Mouse (Mus musculus) MEL (cell line): Measurements from ENCODE around the gene Tc2n. TPM values are rescaled to one million over a fixed set of nuclear protein-coding genes. Genes with fewer than 3 reads are reported as not detected.
"Not testable (repeated sequence)": the region's sequence is repeated elsewhere in the genome, so short reads cannot be mapped to it uniquely, and the experiment has no call there.

Experiments used
- DNase-seq: peaks from one replicate; pipeline ENCODE4 v3.0.0; 2011; ENCODE audit warnings: low read depth, low spot score
- H3K27ac ChIP-seq: 2 replicates; pipeline ENCODE4 v1.5.1; 2012; ENCODE audit warnings: low read depth, mild to moderate bottlenecking, control low read depth, low read length, moderate library complexity; ENCODE audit not compliant: control insufficient read depth
- H3K27me3 ChIP-seq, 2 experiments: fragments of 150-350 bp in 1 of 2; sonication (generic) in 1 of 2; 2 replicates each; pipeline ENCODE4 v1.6.1; 2012; ENCODE audit warnings: low read length in 2 of 2, mild to moderate bottlenecking in 2 of 2, improper control_type of control experiment in 1 of 2, moderate library complexity in 1 of 2; ENCODE audit not compliant: insufficient read depth in 2 of 2, control insufficient read depth in 1 of 2
- H3K36me3 ChIP-seq, 2 experiments: 2 replicates each; pipeline ENCODE4 v1.6.1; 2012 to 2014; ENCODE audit warnings: low read length in 2 of 2, improper control_type of control experiment in 1 of 2, inconsistent platforms in 1 of 2, mild to moderate bottlenecking in 1 of 2; ENCODE audit not compliant: insufficient read depth in 2 of 2, control insufficient read depth in 1 of 2
- H3K4me1 ChIP-seq, 2 experiments: fragments of 150-350 bp in 1 of 2; sonication (generic) in 1 of 2; 2 replicates each; pipeline ENCODE4 v1.6.1; 2012; ENCODE audit warnings: low read length in 2 of 2, improper control_type of control experiment in 1 of 2, mild to moderate bottlenecking in 1 of 2; ENCODE audit not compliant: insufficient read depth in 2 of 2, control insufficient read depth in 1 of 2
- H3K4me3 ChIP-seq, 2 experiments: fragments of 150-350 bp in 1 of 2; sonication (generic) in 1 of 2; 2 replicates each; pipeline ENCODE4 v1.5.1; 2012; ENCODE audit warnings: low read depth in 2 of 2, low read length in 2 of 2, mild to moderate bottlenecking in 2 of 2, moderate library complexity in 2 of 2, control low read depth in 1 of 2, improper control_type of control experiment in 1 of 2; ENCODE audit not compliant: control insufficient read depth in 1 of 2, insufficient read depth in 1 of 2
- H3K79me2 ChIP-seq: 2 replicates; pipeline ENCODE4 v1.6.1; 2012; ENCODE audit warnings: mild to moderate bottlenecking, low read length, moderate library complexity; ENCODE audit not compliant: control insufficient read depth, poor library complexity, insufficient read depth
- H3K9ac ChIP-seq: 2 replicates; pipeline ENCODE4 v1.6.1; 2012; ENCODE audit warnings: low read depth, mild to moderate bottlenecking, control low read depth, low read length, moderate library complexity; ENCODE audit not compliant: control insufficient read depth, poor library complexity, severe bottlenecking
- H3K9me3 ChIP-seq: fragments of 150-350 bp; sonication (generic); replicated peaks from 2 replicates; pipeline ENCODE4 v1.6.1; 2012; ENCODE audit warnings: mild to moderate bottlenecking, low read length, improper control_type of control experiment, moderate library complexity; ENCODE audit not compliant: insufficient read depth
- BHLHE40 ChIP-seq: IDR thresholded peaks from 2 replicates; pipeline ENCODE4 v1.6.1; 2012; ENCODE audit warnings: low read depth, mild to moderate bottlenecking, inconsistent platforms, low read length, improper control_type of control experiment, borderline replicate concordance
- CTCF ChIP-seq, 3 experiments: IDR thresholded peaks in 2 of 3; conservative IDR thresholded peaks in 1 of 3; 2 replicates each; pipeline ENCODE4 v1.5.1; 2011 to 2012; ENCODE audit warnings: low read length in 3 of 3, low read depth in 2 of 3, mild to moderate bottlenecking in 2 of 3, improper control_type of control experiment in 1 of 3, inconsistent platforms in 1 of 3, mixed read lengths in 1 of 3, moderate library complexity in 1 of 3; ENCODE audit not compliant: control insufficient read depth in 1 of 3, insufficient read depth in 1 of 3, poor library complexity in 1 of 3, severe bottlenecking in 1 of 3
- E2F4 ChIP-seq: IDR thresholded peaks from 2 replicates; pipeline ENCODE4 v1.6.1; 2011; ENCODE audit warnings: low read depth, low read length, improper control_type of control experiment, borderline replicate concordance
- GABPA ChIP-seq: IDR thresholded peaks from 2 replicates; pipeline ENCODE4 v1.6.1; 2012; ENCODE audit warnings: low read depth, mild to moderate bottlenecking, inconsistent platforms, low read length, improper control_type of control experiment, moderate library complexity
- GATA1 ChIP-seq: IDR thresholded peaks from 2 replicates; pipeline ENCODE4 v1.6.1; 2011; ENCODE audit warnings: low read depth, low read length, improper control_type of control experiment
- HCFC1 ChIP-seq: IDR thresholded peaks from 2 replicates; pipeline ENCODE4 v1.6.1; 2012; ENCODE audit warnings: low read depth, mild to moderate bottlenecking, inconsistent platforms, low read length, improper control_type of control experiment, moderate library complexity
- KAT2A ChIP-seq: conservative IDR thresholded peaks from 2 replicates; pipeline ENCODE4 v1.6.1; 2012; ENCODE audit warnings: low read depth, low read length, improper control_type of control experiment, inconsistent platforms
- MAFK ChIP-seq: IDR thresholded peaks from 2 replicates; pipeline ENCODE4 v1.6.1; 2011; ENCODE audit warnings: low read depth, mild to moderate bottlenecking, low read length, improper control_type of control experiment, borderline replicate concordance
- MAZ ChIP-seq: IDR thresholded peaks from 2 replicates; pipeline ENCODE4 v1.6.1; 2012; ENCODE audit warnings: low read depth, mild to moderate bottlenecking, inconsistent platforms, low read length, improper control_type of control experiment
- MEF2A ChIP-seq: IDR thresholded peaks from 2 replicates; pipeline ENCODE4 v1.6.1; 2014; ENCODE audit warnings: low read depth, mild to moderate bottlenecking, inconsistent platforms, low read length, improper control_type of control experiment; ENCODE audit not compliant: poor library complexity, insufficient replicate concordance, severe bottlenecking; ENCODE audit errors: extremely low read depth
- MXI1 ChIP-seq: IDR thresholded peaks from 2 replicates; pipeline ENCODE4 v1.6.1; 2011; ENCODE audit warnings: mild to moderate bottlenecking, low read depth, low read length, improper control_type of control experiment
- MYB ChIP-seq: IDR thresholded peaks from 2 replicates; pipeline ENCODE4 v1.6.1; 2011; ENCODE audit warnings: mild to moderate bottlenecking, low read depth, low read length, improper control_type of control experiment
- MYC ChIP-seq: IDR thresholded peaks from 2 replicates; pipeline ENCODE4 v1.6.1; 2011; ENCODE audit warnings: low read depth, mild to moderate bottlenecking, low read length, improper control_type of control experiment, moderate library complexity
- NRF1 ChIP-seq: IDR thresholded peaks from 2 replicates; pipeline ENCODE4 v1.6.1; 2014; ENCODE audit warnings: low read depth, mild to moderate bottlenecking, inconsistent platforms, low read length, improper control_type of control experiment, moderate library complexity; ENCODE audit not compliant: poor library complexity, insufficient read depth, severe bottlenecking
- POLR2A ChIP-seq, 2 experiments: IDR thresholded peaks; 2 replicates each; pipeline ENCODE4 v1.6.1; 2011 to 2012; ENCODE audit warnings: low read length in 2 of 2, mild to moderate bottlenecking in 2 of 2, control low read depth in 1 of 2, improper control_type of control experiment in 1 of 2, low read depth in 1 of 2, moderate library complexity in 1 of 2; ENCODE audit not compliant: control insufficient read depth in 1 of 2, insufficient read depth in 1 of 2, poor library complexity in 1 of 2
- RCOR1 ChIP-seq: IDR thresholded peaks from 2 replicates; pipeline ENCODE4 v1.6.1; 2012; ENCODE audit warnings: low read depth, mild to moderate bottlenecking, inconsistent platforms, low read length, improper control_type of control experiment
- SIN3A ChIP-seq: IDR thresholded peaks from 2 replicates; pipeline ENCODE4 v1.6.1; 2012; ENCODE audit warnings: low read length, improper control_type of control experiment, inconsistent platforms
- SMC3 ChIP-seq: IDR thresholded peaks from 2 replicates; pipeline ENCODE4 v1.6.1; 2011; ENCODE audit warnings: low read depth, low read length, improper control_type of control experiment
- TBP ChIP-seq: IDR thresholded peaks from 2 replicates; pipeline ENCODE4 v1.8.0; 2011; ENCODE audit warnings: low read depth, low read length, improper control_type of control experiment
- TCF12 ChIP-seq: IDR thresholded peaks from 2 replicates; pipeline ENCODE4 v1.6.1; 2014; ENCODE audit warnings: low read depth, mild to moderate bottlenecking, inconsistent platforms, low read length, improper control_type of control experiment, moderate library complexity
- USF1 ChIP-seq: IDR thresholded peaks from 2 replicates; pipeline ENCODE4 v1.6.1; 2014; ENCODE audit warnings: low read depth, mild to moderate bottlenecking, inconsistent platforms, low read length, improper control_type of control experiment, moderate library complexity
- ZKSCAN1 ChIP-seq: IDR thresholded peaks from 2 replicates; pipeline ENCODE4 v1.6.1; 2012; ENCODE audit warnings: low read depth, mild to moderate bottlenecking, inconsistent platforms, low read length, improper control_type of control experiment, moderate library complexity
- ZMIZ1 ChIP-seq: IDR thresholded peaks from 2 replicates; pipeline ENCODE4 v1.6.1; 2012; ENCODE audit warnings: low read depth, mild to moderate bottlenecking, inconsistent platforms, low read length, improper control_type of control experiment, moderate library complexity
- polyA plus RNA-seq, 2 experiments: library from polyadenylated mRNA; stranded (reverse) in 1 of 2; unstranded in 1 of 2; fragments of >175 nt in 1 of 2; fragments of >200 nt in 1 of 2; gene quantifications; 2 replicates each; pipeline versions ENCODE4 v1.2.1 to v1.2.4; 2012; ENCODE audit warnings: low replicate concordance in 2 of 2, low read depth in 1 of 2; ENCODE audit not compliant: insufficient read length in 2 of 2, insufficient read depth in 1 of 2, missing spikeins in 1 of 2
- total RNA-seq: library from RNA; depleted of rRNA; stranded (reverse); fragments of 300-350 nt; gene quantifications from 2 replicates; pipeline ENCODE4 v1.2.3, GENCODE M21; 2012

Tc2n gene
- total and polyA plus RNA-seq, 3 experiments, result 0.49 TPM; not detected in 2

DNA sequence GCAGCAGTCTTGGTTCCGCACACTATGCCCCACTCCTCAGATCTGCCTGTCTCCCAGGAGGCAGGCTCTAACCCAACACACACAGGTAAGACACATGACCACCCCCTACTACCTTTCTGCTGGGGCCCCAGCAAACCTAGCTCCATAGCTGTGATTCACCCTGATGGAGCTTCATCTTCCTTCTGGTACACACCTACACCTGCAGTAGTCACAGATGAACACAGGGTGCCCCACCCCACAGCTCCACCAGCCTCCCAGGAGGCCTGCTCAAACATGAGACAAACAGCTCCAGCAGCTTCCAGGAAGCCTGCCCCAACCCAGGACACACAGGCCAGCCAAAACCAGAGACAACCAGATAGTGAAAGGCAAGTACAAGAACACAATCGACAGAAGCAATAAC, 50.8 kb downstream of the Tc2n start:
- no peak for TF ChIP-seq MXI1
- no peak for TF ChIP-seq KAT2A
- no peak for TF ChIP-seq ZKSCAN1
- TF ChIP-seq HCFC1, result no peak
- no peak for TF ChIP-seq GABPA
- no peak for TF ChIP-seq MAFK
- H3K27ac ChIP-seq, result no peak overlapping the region
- no peaks in the 10 kb centered on the region for H3K9me3 ChIP-seq
- no peak overlapping the region for H3K9ac ChIP-seq
- no peaks in the 10 kb centered on the region for H3K27me3 ChIP-seq
- H3K79me2 ChIP-seq, result no peaks in the 10 kb centered on the region
- DNase-seq, result no peak
- no peak overlapping the region for H3K4me3 ChIP-seq
- no peaks in the 10 kb centered on the region for H3K36me3 ChIP-seq
- H3K4me1 ChIP-seq, result no peaks in the 10 kb centered on the region

GRCm38 (mm10) chr12:101633137-101633536, 85.2 kb downstream of the Tc2n start:
- H3K79me2 ChIP-seq, result no peaks in the 10 kb centered on the region
- no peaks in the 10 kb centered on the region for H3K27me3 ChIP-seq
- H3K4me1 ChIP-seq, result no peaks in the 10 kb centered on the region
- H3K9ac ChIP-seq, result no peak overlapping the region
- no peak for DNase-seq
- no peak overlapping the region for H3K4me3 ChIP-seq
- no peaks in the 10 kb centered on the region for H3K9me3 ChIP-seq
- no peak for TF ChIP-seq GATA1
- TF ChIP-seq MYC, result no peak
- TF ChIP-seq MAFK, result no peak
- TF ChIP-seq POLR2A (IDR thresholded peaks at IDR 0.05; ENCODE audit: control insufficient read depth in 1 of 2, insufficient read depth in 1 of 2, low read depth in 1 of 2, low read length in 2 of 2, poor library complexity in 1 of 2), result no peak
- no peak for TF ChIP-seq CTCF (IDR thresholded peaks at IDR 0.05 in 2 of 3, conservative IDR thresholded peaks at IDR 0.05 in 1 of 3; ENCODE audit: control insufficient read depth in 1 of 3, insufficient read depth in 1 of 3, low read depth in 2 of 3, low read length in 3 of 3, poor library complexity in 1 of 3, severe bottlenecking in 1 of 3)
- TF ChIP-seq SIN3A, result no peak
- TF ChIP-seq MYB, result no peak
- no peak for TF ChIP-seq MEF2A
- TF ChIP-seq E2F4, result no peak
- no peak for TF ChIP-seq MAZ
- TF ChIP-seq NRF1, result no peak
- no peak for TF ChIP-seq HCFC1
- TF ChIP-seq TCF12, result no peak
- TF ChIP-seq RCOR1, result no peak
- no peak for TF ChIP-seq ZMIZ1
- TF ChIP-seq BHLHE40, result no peak
- TF ChIP-seq SMC3, result no peak
- TF ChIP-seq USF1, result no peak
- no peak for TF ChIP-seq TBP
- TF ChIP-seq, all 39 proteins: peak for 0
- H3K36me3 ChIP-seq, result no peaks in the 10 kb centered on the region
- H3K27ac ChIP-seq, result no peak overlapping the region

DNA sequence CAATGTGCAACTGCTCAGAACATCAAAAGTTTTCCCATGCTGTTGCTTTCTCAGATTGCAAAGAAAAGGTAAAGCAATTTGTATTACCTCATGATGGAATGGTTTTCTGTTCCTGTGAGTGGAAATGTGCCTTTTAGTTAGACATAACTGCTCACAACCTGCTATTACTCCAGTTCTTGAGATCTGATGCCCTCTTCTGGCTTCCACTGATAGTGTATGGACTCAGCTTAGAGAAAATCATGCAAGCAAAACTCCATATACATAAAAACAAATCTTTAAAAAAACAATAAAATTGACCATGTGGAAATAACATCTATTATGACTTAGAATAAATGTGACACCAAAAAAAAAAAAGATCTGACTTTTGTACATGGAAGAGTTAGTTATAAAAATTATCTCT, 111.7 kb downstream of the Tc2n start:
- not testable (repeated sequence) for H3K27ac ChIP-seq, H3K9me3 ChIP-seq

More for the DNA sequence above, 111.7 kb downstream of the Tc2n start:
- H3K36me3 ChIP-seq, DNase-seq, H3K79me2 ChIP-seq, H3K4me3 ChIP-seq, H3K4me1 ChIP-seq, H3K9ac ChIP-seq, H3K27me3 ChIP-seq: not testable (repeated sequence)
